Mouse (Mus musculus) frontal cortex, postnatal 14 days (tissue): ENCODE data around the gene Plb1.

Experiments
- DNase-seq, 2 experiments: peaks; one replicate each; pipeline ENCODE4 v3.0.0; 2022; ENCODE audit warnings: low spot score in 2 of 2

Plb1 gene

GRCm38 (mm10) chr5:32394586-32394985, 162.1 kb downstream of the Plb1 start:
- no peak for DNase-seq

GRCm38 (mm10) chr5:32395101-32395892, 162.8 kb downstream of the Plb1 start:
- DNase-seq: no peak

- no peak for DNase-seq
These were observed 165.2 kb downstream of the Plb1 start for GRCm38 (mm10) chr5:32397719-32398118.

DNA sequence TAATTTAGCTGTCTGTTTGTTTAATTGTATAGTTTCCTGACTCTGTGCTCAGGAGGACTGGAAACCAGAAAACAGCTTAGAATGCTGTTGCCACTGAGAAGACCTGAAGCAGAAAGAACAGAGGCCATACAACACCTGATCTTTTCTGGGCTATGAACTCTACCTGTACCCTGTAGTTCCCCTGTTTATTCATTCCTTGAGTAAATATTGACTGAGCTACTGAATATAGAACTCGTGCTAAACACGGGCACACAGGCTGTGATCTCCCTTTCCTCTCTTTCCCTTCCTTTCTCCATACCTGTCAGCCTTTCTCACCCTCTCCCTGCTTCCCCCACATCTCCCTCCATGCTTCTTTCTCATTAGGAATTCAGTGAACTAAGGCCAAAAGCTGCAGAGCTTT, 168.4 kb downstream of the Plb1 start:
- DNase-seq: no peak

- no peak for DNase-seq
These were observed 170.8 kb downstream of the Plb1 start for GRCm38 (mm10) chr5:32403082-32403953.

- no peak for DNase-seq
These were observed 172.8 kb downstream of the Plb1 start for GRCm38 (mm10) chr5:32405199-32405855.

- DNase-seq: no peak
These were observed 176.3 kb downstream of the Plb1 start for GRCm38 (mm10) chr5:32408771-32409170.

- DNase-seq: no peak
These were observed 177.2 kb downstream of the Plb1 start for GRCm38 (mm10) chr5:32409747-32410146.

GRCm38 (mm10) chr5:32410954-32411688, 178.6 kb downstream of the Plb1 start:
- DNase-seq: no peak

DNA sequence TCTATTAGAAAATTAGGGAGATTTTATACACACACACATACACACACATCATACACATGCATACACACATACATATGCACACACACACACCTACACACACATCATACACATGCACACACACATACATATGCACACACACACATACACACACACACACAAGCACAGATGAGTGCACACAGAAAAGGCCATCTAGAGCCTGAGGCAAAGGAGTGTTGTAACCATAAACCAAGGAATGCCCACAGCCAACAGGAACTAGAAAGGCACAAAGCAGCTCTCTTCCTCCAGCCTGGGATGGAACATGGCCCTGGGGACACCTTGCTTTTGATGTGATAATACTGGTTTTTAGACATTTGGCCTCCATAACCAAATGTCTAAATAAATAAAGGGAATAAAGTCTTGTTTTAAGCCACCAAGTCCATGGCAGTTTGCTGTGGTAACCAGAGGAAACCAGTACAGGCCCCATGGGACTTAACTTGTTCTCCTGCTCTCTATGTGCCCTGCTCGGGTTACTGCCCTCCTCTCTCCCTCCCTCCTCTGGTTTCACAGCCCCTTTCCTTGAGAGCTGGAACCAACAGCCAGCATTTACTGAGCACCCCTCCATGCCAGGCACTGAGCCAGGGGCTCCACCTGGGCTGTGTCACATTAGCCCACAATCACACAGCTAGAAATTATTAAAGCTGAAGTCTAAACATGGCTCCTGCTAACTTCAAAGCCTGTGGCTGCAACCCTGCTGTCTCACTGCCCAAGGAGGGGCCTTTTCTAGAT, 179.9 kb downstream of the Plb1 start:
- no peak for DNase-seq

DNA sequence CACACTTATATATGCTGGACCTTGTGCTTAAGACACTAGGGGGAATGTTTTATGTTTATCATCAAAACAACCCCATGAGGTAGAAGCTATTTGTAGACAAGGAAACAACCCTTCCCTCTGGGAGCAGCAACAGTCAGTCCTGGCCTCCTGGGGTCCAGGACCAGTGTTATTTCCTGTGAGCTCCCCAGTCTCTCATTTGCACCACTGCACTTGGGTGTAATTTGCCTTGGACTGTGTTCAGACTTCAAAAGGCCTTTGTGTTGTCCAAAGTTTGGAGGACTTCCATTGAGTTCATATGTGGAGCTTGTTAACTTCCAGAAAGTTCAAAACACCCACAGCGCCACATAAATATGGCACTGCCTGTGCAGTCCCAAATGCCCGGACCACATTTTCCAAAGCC, 180.6 kb downstream of the Plb1 start:
- DNase-seq: no peak

DNA sequence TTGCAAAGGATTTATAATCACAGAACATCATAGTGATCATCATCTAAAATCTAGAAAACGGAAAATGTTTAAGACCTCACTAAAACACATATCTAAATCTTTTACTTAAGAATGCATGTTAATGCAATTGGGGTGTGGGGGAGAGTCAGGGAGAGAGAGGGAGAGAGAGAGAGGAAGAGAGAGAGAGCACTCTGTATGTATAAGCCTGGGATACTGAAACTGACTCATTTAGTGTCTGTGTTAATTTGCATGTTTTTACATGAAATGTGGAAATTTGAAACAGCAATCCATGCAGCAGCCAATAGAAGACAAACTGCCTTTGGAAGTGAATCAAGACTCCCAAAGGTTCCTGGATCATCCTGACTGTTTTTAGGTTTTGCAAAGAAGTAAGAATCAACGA, 181.1 kb downstream of the Plb1 start:
- DNase-seq: no peak

GRCm38 (mm10) chr5:32414461-32414985, 182.0 kb downstream of the Plb1 start:
- DNase-seq: no peak

DNA sequence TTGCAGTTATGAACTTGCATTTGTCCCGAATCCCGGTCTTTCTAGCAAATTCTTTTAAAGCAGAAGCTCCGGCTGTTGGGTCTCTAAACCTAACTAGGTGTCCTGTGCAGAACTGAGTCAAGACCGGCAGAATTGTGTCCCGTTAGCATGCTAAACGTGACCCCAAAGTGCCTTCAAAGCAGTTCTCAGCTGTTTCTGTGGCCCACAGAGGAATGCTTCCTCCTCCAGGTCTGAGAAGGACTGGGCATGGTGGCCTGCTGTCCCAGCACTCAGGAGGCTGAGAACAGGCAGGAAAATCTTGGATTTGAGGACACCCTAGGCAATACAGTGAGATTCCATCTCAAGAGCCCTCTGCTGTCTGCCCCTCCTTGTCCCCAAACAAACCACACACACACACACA, 183.0 kb downstream of the Plb1 start:
- no peak for DNase-seq
